Mouse (Mus musculus) lung, postnatal 14 days (tissue): ENCODE measurements around the gene Abi3.
A peak's percentile ranks its signal among the peaks of the same experiment; 100 is the strongest.

Experiments
- DNase-seq: peaks from one replicate; pipeline ENCODE4 v3.0.0; 2021

Gene Abi3

DNA sequence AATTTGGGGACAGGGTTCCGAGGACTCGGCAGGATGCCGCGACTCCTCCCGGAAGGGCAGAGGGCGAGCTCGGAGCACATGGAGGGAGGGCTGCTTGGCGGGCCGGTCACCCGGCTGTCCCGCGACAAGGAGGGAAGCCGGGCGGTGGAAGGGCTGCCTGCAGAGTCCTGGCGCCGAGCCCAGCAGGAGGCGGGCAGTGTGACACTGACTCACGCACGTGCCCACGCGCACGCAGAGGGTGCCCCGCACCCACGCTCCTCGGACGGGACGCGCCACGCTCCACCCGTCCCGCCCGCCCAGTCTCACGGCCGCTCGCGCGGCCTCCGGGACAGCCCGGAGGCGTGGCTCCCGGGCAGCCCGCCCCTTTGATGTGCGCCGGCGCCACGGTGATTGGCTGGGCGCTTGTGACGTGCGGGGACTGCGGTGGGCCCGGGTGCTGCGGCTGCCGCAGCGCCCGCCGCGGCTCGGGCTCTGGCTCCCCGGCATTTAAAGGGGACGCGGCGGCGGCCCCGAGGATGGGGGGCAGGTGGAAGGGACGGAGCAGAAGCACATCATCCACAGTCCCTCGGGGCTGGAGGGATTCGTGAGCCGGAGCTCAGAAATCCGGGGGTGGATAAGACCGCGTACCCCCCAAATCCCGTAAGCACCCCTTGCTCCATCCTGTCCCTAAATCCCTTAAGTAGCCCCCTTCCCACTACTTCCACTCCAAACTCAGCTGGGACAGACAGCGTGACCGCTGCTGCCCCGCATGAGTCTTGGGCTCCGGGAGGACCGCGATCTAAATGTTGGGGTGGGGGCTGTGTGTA lies 18.0 kb downstream of the Abi3 start, which contains the start of gene Phospho1:
Gene Phospho1, plus strand, starts transcription at position 429 of the 806 bp plus-strand sequence.
- peak; percentile 93 for DNase-seq

DNA sequence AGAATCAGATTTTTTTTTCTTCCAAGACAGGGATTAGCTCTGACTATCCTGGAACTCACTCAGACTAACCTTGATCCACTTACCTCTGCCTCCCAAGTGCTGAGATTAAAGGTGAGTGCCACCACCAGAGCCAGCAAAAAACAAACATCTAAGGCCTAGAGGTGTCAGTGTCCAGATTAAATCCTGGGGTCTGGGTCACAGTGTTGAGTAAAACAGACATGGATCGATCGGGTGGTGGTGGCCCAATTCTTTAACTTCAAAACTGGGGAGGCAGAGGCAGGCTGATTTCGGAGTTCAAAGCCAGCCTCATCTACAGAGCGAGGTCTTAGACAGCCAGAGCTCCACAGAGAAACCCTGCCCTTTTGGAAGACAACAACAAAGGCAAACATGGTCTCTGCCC lies 19.8 kb downstream of the Abi3 start:
- no peak for DNase-seq

GRCm38 (mm10) chr11:95821511-95821910 lies 20.8 kb downstream of the Abi3 start:
- DNase-seq = no peak

GRCm38 (mm10) chr11:95819138-95819537 lies 23.1 kb downstream of the Abi3 start:
- DNase-seq = no peak

- DNase-seq = no peak
Measured at GRCm38 (mm10) chr11:95815412-95815811, 26.9 kb downstream of the Abi3 start.

DNA sequence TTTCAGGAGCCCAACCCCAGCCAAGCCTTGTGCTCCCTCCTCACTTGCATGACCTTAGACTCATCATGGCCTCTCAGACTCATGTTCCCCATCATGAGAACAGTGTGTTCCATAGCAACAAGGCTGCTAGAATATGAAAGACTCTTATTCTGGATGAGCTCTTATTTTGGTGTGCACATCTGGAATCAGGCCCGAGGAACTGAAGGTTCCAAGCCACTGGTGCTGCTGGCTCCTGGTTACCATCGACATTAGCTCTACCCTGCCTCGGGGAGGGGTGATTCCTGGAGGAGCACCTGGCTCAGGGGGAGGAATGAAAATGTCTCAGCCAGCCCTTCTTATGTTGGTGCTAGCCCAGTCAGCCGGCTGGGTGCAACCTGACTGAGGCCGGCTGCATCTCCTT lies 27.4 kb downstream of the Abi3 start:
- DNase-seq = no peak

GRCm38 (mm10) chr11:95814101-95814500 lies 28.2 kb downstream of the Abi3 start:
- no peak for DNase-seq

GRCm38 (mm10) chr11:95812224-95812623 lies 30.1 kb downstream of the Abi3 start:
- no peak for DNase-seq

- no peak for DNase-seq
Measured at GRCm38 (mm10) chr11:95811741-95812140, 30.5 kb downstream of the Abi3 start.

- DNase-seq = no peak
Measured at GRCm38 (mm10) chr11:95810828-95811227, 31.4 kb downstream of the Abi3 start.

- DNase-seq = no peak
Measured at GRCm38 (mm10) chr11:95809603-95810002, 32.7 kb downstream of the Abi3 start.

- DNase-seq = no peak
Measured at GRCm38 (mm10) chr11:95808448-95809011, 33.7 kb downstream of the Abi3 start.

DNA sequence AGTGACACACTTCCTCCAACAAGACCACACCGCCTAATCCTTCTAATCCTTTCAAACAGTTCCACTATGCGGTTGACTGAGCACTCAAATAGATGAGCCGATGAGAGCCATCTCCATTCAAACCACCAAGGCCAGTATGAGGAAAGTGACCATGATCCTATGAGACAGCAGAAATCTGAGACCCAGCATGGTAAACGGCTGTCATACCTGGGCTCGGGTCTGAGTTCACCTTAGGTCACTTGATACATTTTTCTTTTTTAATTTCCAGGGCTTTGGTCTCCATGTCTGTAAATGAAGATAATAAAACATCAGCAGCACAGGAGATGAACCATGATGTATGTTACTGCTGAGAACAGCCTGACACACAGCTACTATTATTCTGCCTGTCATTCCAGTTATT lies 34.4 kb downstream of the Abi3 start:
- DNase-seq = no peak

DNA sequence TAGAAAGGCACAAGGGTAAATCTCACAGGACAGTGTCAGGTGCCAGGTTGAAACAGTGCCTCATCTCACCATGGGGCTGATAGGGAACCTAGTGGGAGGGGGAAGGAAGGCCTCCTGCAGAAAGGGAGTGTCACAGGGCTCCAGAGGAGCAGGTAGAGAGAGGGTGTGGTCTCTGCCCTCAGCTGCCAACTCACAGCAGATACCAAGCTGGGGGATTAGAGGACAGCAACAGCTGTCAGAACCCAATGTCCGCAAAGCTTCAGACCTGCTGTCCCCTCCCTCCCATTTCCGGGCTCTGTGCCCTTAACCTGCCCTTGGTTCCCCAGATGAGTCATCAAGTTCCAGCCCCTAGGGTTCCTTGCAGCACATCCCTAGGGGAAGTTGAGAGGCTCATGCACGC lies 36.7 kb downstream of the Abi3 start:
- DNase-seq = no peak

DNA sequence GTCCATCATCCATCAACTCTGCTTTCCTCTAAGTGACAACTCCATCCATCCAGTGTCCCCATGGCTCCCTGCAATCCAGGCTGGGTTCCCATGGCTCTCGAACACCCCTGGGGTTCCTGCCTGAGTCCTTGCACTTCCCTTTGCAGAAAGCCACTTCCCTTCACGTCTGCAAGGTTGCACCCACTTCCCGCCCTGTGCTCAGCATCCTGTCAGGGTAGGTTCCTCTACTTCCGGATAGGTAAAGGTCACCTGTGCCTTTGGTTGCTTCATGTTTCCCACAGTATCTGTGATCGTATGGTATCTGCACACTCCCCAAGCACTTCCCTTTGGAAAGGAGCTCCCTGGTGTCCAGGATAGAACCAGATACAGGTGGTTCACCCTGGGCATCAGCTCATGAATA lies 37.3 kb downstream of the Abi3 start:
- no peak for DNase-seq

DNA sequence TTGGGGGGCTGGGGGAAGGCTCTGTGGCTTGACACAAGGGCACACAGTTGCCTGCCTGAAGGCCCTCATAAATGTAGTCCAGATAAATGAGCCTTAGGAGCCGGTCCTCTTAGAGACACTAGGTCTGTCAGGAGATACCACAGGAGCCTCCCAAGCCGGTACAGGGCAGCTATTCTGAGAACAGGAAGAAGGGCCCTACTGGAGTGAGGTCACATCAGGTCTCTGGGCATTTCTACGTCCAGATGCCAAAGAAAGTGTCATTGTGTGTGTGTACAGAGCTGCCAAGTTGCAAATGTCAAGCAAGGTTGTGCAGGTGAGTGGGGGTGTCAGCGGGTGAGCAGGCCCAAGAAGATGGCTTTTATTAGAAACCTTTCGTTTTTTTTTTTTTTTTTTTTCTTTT lies 46.7 kb downstream of the Abi3 start:
- no peak for DNase-seq

- DNase-seq = no peak
Measured at GRCm38 (mm10) chr11:95794201-95794600, 48.1 kb downstream of the Abi3 start.

GRCm38 (mm10) chr11:95792950-95793509 lies 49.2 kb downstream of the Abi3 start:
- no peak for DNase-seq

GRCm38 (mm10) chr11:95791787-95792186 lies 50.5 kb downstream of the Abi3 start:
- no peak for DNase-seq

GRCm38 (mm10) chr11:95789451-95789891 lies 52.8 kb downstream of the Abi3 start:
- DNase-seq = peak; percentile 64

DNA sequence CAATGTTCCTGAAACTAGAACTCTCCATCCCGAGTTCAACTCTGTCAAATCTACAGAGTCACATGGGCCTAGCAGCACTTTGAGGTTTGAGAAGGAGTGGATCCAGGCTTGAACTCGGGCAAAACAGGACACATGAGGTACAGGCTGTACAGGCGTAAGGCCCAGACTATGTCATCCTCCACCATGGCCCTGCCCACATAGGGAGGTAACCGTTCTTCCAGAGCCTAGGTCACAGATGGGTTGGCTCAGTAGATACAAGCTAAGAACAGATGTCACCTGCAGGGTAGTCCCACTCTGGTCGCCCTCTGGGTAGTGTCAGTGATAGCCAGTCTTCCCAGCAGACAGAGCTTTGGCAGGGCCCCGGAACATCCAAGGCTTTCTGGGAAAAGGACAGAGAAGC lies 55.8 kb downstream of the Abi3 start:
- no peak for DNase-seq

DNA sequence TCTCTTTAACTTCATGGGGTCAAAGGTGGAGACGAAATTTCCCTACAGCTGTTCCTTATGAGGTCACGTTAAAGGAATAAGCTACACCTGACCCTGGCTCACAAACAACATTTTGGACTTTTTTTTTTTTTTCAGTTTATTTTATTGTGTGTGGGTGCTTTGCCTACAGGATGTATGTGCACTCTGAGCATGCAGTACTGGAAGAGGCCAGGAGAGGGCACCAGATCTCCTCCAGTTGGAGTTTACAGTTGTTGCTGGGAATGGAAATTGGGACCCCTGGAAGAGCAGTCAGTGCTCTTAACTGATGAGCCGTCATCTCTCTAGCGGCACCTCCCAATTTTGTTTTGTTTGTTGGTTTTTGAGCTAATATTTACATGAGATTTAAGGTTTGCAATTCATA lies 56.6 kb downstream of the Abi3 start:
- no peak for DNase-seq

DNA sequence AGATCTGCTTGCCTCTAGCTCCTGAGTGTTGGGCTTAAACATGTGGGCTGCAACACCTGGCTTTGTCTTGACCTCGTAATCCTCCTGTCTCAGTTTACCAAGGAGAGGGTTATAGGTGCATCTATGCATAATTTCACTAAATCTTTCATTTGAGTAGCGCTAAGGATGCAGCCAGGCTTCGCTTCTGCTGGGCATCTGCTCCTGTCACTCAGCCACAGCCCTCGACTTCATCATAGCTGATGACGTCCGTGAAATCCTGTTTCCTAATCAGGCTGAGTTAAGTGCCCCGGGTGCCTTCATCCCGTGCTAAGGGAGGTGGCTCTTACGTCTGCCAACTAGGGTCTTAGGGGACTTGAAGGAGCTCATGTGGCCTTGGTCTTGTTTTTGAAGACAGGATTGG lies 58.3 kb downstream of the Abi3 start:
- DNase-seq = no peak

DNA sequence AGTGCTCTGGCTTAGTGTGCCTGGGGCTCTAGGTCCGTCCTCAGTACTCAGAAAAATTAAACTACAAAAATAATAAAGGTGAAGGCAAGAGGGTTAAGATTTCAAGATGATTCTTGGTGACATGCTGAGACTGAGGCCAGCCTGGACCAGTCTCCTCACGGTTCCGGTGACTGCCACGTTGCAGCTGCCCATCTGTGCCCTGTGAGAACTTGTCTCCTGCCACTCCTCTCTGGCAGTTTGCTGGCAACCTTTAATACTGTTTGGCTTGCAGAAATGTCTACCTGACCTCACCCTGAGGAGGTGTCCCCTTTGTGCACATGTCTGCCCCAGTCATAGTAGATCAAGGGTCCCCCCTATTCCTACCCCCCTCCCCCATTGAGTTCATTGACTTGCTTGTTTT lies 58.8 kb downstream of the Abi3 start:
- no peak for DNase-seq
